Mouse (Mus musculus) thymus, postnatal 10 days (tissue): ENCODE results near the gene Col5a1.
A peak's percentile ranks its signal among the peaks of the same experiment; 100 is the strongest.

Experiments
- DNase-seq, 2 experiments: peaks; one replicate each; pipeline ENCODE4 v3.0.0; 2021; ENCODE audit warnings: low spot score in 2 of 2

Gene Col5a1

DNA sequence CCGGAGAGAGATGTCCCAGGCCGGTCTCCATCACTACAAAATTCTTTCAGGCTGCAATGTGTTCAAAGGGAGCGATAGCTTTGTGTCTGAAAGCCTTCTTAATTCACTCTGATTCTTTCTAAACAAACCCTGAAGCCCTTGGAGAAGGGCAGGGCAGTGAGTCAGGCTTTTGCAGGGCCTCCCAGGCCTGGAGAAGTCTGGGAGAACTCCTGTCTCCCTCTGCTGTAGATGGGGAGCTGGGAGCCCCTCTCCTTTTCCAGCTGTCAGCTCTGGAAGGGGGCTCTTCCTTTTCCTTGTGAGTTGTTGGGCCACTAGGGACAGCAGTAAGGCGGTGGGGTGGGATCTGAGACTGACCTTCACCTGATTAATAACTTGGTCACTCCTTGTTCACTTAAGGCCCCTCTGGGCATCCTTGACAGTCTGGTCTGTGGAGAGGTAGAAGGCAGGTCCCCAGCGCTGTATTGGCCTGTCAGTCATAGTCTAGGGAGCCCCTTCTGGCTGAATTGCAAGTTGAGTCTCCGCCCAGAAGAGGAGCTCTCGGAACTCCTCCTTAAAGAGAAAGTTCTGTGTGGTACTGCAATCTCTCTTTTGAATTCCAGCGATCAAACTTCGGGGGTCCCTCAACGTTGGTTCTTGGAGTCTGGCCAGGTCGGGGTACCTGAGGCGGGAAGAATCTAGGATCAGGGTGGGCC, 623 bp upstream of the Col5a1 start:
- peak; percentile 11 to 26 for DNase-seq

DNA sequence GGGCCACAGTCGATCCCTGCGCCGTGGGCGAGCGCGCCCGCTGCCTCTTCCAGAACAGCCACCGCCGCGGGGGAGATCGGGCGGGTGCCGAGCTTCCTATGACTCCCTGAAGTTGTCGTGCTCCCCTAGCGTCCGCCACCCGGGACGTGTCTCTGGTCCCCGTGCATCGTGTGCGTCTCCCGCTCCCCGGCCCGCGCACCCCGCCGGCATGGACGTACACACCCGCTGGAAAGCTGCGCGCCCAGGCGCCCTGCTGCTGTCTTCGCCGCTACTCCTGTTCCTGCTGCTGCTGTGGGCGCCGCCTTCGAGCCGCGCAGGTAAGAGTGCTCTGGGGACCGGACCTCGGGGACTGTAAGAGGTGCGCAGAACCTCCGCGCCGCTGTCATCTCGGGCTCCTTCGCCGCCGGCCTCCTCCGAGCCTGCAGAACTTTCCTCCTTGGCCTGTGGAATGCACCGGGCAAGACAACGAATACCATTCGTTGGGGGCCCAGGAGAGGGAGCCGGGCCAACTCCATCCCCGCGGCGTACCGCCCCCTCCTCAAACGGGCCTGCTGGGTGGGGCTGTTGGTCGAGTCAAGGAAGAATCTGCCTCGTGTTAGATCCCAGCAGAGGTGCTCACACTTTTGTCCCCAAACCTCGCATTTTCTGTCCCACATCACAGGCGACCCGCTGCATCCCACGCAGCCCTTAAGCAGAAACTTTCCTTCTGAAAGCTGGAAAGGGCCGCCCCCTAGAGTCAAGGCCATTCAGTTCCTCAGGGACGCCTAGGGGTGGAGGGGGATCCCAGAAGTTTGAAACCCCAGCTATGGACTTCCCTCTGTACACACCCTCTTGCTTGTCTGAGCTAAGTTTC, 609 bp downstream of the Col5a1 start:
- peak in 1 of 2 experiments; percentile 17 for DNase-seq

DNA sequence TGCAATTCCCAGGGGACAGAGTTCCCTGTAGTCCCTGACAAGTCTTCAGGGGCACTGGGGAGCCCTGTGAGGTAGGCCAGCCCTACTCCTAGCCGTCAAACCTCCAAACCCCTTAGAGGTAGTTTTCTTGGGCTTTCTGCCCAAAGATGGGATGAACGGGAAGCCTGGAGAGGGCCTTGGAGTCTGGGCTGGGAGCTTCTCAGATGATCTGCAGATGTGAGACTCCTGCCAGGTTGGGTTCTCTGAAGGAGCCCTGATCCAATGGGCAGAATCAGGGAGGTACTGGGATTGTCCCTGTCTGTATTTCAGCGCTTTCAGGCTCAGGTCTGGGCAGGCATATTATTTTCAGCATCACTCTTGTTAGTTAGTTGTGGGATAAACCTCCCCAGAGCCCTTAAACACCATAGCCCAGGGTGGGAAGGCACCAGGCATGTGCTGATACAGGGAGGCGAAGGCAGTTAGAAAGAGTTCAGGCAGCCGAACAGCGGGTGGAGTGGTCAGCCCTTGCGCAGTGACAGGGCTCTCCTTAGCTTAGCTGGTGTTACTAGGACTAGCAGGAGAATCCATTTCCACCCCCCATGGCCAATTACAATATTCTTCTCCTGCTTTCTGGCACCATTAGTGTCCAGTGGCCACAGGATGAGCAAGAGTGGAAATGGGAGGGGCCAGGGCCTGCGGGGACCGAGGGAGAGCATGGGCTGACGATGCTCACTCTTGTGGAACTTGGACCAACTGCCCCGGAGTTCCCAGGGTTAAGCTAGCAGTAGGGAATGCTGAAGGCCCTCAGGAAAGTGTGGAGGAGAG, 1.4 kb downstream of the Col5a1 start:
- no peak for DNase-seq

GRCm38 (mm10) chr2:27888603-27889545, 2.6 kb downstream of the Col5a1 start:
- DNase-seq = no peak

GRCm38 (mm10) chr2:27891922-27892541, 5.8 kb downstream of the Col5a1 start:
- DNase-seq = no peak

- no peak for DNase-seq
Observed at GRCm38 (mm10) chr2:27893015-27893414, 6.8 kb downstream of the Col5a1 start.

- no peak for DNase-seq
Observed at GRCm38 (mm10) chr2:27894986-27895385, 8.8 kb downstream of the Col5a1 start.

- DNase-seq = no peak
Observed at GRCm38 (mm10) chr2:27895648-27896047, 9.4 kb downstream of the Col5a1 start.

DNA sequence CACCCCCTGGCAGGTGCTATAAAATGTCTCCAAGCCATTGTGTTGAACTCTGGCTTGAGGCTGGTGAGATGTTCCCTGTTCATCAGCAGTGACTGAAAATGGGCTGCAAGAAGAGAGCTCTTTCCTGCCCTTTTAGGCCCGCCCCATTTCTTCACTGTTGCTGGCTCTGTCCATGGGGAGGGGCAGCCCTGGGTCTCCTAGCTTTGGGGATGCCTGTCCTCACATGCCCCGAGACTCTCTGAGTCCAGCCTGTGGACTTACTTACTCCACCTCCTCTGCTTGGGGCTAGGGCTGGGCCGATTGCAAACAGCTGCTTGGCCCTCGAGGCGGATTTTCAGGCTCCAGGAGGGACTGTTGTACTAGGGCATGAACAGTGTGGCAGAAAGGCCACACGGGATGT, 10.9 kb downstream of the Col5a1 start:
- DNase-seq = no peak

DNA sequence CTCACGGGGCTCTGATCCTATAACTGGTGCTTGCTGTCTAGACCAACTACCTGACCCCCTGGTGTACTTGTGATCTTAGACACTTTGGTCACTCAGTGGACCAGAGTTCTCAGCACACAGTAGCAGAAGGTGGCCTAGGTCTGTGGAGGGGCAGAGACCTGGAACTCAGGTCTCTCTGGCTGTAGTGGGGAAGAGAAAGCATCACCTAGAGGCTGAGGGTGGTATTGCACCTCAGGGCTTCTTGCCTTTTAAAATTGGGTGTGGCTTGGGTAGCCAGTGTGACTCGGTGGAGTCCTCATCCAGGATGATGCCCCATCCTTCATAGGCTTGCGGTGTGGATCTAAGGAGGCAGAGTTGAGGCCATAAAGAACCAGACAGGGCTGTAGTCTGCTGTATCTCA, 13.7 kb downstream of the Col5a1 start:
- peak; percentile 14 to 66 for DNase-seq

DNA sequence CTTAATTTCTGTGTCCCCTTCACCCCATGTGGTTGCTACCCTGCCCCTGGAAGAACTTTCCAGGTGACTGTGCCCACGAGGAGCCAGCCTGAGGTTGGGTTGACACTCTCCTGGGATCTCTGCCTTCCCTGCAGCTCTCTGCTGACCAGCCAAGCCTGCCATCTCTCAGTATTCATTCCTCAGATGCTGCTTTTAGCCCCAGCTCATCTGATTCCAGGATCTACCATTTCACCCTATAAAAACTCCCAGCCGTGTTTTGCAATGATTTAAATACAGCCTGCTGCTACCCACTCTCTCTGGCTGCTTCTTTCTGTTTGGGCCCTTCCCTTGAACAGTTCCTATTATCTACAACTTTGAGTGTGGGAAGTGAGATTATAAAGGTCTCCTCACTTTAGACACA, 14.9 kb downstream of the Col5a1 start:
- no peak for DNase-seq

DNA sequence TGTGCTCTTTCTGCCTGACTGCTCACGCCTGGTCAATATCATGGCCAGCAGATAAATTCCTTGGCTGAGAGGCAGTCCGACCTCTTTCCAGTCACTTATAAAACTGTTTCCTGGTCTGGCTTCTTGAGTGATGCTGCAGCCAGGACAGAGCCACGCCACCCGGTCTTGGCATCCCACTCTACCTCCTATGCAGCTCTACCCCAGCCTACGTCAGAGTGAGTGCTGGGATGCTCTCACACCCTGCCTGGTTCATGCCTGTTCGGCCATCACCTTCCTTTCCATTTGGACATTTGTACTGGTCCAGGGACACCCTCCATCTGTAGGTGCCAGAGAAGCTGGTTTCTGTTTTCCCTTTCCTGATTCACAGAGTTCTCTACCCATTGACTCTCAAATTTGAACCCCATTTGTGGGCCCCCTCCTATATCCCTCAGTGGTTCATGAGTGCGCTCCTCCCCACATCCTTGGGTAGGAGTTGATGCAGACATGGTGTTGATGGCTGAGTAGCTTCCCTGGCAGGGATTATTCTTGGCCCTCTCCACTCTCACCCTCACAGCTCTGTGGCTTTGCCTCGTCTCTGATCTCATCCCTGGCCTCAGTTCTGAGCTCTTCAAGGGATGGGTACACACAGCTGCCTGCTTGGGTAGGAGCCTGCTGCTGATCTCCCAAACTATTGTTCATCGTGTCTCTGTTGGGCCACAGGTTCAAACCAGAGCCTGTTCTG, 15.5 kb downstream of the Col5a1 start:
- no peak for DNase-seq

GRCm38 (mm10) chr2:27902318-27902717, 16.1 kb downstream of the Col5a1 start:
- no peak for DNase-seq

GRCm38 (mm10) chr2:27905411-27905810, 19.2 kb downstream of the Col5a1 start:
- DNase-seq = no peak

- no peak for DNase-seq
Observed at GRCm38 (mm10) chr2:27910501-27910900, 24.3 kb downstream of the Col5a1 start.

- DNase-seq = no peak
Observed at GRCm38 (mm10) chr2:27912546-27913275, 26.5 kb downstream of the Col5a1 start.

GRCm38 (mm10) chr2:27915726-27916125, 29.5 kb downstream of the Col5a1 start:
- DNase-seq = peak; percentile 7 to 41

DNA sequence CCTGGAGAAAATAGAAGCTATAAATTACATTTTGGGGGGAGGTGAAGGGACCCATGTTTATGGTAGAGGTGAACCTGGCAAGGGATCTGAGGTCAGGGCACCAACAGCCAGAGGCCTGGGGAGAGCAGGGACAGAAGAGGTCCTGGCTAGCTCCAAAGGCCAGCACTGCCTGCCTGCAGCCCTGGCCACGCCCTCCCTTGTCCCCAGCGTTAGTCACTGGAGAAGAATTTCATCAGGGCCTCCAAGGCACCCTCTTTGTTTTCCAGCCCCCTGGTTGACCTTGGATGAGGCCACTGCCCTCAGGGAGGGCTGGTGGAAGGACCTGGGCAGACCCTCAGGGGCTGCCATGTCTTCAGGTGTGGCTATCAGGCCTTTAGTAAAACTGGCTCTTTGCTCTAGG, 30.1 kb downstream of the Col5a1 start:
- DNase-seq = no peak

DNA sequence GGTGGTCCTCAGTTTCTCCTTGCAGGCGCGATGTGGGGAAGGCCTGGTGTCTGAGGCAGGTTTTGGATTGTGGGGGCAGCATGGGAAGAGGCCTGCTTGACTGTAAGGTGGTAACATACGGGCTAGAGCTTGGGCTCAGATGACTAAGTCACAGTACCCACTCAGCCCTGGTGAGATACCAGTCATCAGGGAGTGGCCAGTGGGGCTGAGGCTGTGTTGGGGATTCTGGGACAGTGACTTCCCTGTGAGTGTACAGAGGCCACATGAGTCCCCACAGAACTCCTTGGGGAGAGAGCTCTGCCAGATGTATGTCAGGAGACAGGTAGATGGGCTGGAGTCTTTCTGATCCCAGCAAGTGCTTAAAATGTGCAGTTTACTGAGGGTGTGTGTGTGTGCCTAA, 31.0 kb downstream of the Col5a1 start:
- no peak for DNase-seq
